Mouse (Mus musculus): ENCODE results near the gene Tead2.
A peak's percentile ranks its signal among the peaks of the same experiment; 100 is the strongest.

DNA sequence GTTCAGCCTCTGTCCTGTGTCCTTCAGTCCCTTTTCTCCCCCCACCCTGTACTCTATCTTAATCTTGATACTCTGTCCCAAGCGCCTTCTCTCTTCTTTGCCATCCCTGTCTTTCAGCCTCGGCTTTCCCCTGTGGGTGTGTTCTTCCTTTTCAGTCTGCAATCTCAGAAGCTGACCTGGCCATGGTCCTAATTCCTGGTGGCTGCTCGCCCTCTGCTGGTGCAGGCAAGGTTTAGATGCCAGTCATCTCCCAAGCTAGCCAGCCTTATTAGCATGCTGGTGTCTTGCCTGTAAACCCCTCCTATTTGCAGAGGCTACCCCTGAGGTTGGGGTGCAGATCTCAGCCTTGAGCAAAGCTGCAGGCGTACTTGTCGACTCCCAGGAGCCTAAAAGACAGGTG is 17.1 kb upstream of the Tead2 start:
- TF ChIP-seq CTCF (IDR thresholded peaks at IDR 0.05; ENCODE audit: low read depth), result peak; percentile 92
- no peak for TF ChIP-seq EP300 (optimal IDR thresholded peaks at IDR 0.05)

Measured in stomach, postnatal 0 days (tissue).